Mouse (Mus musculus): ENCODE data around the gene Vac14. TPM values are rescaled to one million over a fixed set of nuclear protein-coding genes. Genes with fewer than 3 reads are reported as not detected.
A peak's percentile ranks its signal among the peaks of the same experiment; 100 is the strongest.

The Vac14 gene
- total RNA-seq (2021): 10 to 100 TPM; 35.6 to 36.5 TPM
- long read RNA-seq, transcript Vac14-201 (19 exons, 3,069 nt): major isoform, 19 of 88 reads
- long read RNA-seq, partial matches to known transcripts: 67 of 88 reads
- long read RNA-seq, other reads (novel, unspliced or antisense): 2 of 88 reads

DNA sequence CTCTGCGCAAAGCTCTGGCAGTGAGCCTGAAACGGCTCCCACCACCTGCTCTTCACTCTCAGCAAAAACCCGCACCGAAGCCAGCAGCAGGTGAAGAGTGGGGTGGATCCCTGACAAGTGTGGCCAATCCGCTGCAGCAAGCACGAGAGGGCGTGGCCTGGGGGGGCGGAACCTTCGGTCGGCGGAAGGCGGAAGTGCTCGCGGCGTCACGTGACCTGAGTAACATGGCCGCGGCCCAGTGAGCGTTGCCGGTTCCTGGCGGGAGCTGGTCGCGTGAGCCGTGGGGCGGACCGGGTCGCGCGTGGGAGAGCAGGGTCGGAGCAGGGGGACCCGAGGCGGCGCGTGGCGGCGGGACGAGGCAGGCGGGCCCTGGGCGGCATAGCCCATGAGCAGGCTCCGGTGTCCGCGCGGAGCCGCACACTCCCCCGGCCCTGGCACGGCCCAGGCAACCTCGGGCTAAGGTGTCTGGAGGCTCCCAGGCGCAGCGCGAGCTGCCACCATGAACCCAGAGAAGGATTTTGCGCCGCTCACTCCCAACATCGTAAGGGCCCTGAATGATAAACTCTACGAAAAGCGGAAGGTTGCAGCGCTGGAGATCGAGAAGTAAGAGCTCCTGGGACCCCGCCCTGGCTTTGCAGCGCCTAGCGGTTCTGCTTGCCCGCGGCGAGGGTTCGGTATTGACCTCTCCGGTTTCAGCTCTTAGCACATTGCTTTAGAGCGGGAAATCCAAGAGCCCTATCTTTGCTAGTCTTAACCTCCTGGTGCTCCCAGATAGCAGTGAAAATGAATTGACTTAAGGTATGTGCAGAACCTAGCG lies at the start of gene Vac14:
Gene Vac14 (plus strand): TSS at position 195 of the 817 bp plus-strand sequence.
- DNase-seq (ENCODE audit: low spot score in 2 of 2): peak; percentile 96 to 98

DNA sequence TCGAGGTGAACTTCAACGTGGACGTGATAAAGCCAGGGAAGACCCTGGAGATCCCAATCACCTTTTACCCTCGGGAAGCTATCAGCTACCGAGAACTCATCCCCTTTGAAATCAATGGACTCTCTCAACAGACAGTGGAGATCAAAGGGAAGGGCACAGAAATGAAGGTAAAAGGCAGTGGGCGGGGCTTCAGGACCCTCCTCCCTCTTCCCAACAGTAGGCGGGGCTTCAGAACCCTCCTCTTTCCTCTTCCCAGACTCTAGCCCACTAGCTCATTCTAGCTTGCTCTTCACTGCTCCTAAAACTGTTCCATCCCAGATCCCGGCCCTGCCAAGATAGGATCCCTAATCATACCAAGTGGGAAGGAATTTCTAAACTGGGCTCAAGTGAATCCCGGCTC lies 25.7 kb upstream of the Vac14 start:
- no peak for DNase-seq (ENCODE audit: low spot score in 2 of 2)

- no peak for DNase-seq (ENCODE audit: low spot score in 2 of 2)
Observed at GRCm38 (mm10) chr8:110594164-110594563, 24.2 kb upstream of the Vac14 start.

GRCm38 (mm10) chr8:110604556-110604955 lies 13.8 kb upstream of the Vac14 start:
- DNase-seq (ENCODE audit: low spot score in 2 of 2): peak; percentile 60 to 69

GRCm38 (mm10) chr8:110605401-110606015 lies 12.9 kb upstream of the Vac14 start:
- DNase-seq (ENCODE audit: low spot score in 2 of 2): no peak

GRCm38 (mm10) chr8:110615730-110616129 lies 2.7 kb upstream of the Vac14 start:
- no peak for DNase-seq (ENCODE audit: low spot score in 2 of 2)

- no peak for DNase-seq (ENCODE audit: low spot score in 2 of 2)
Observed at GRCm38 (mm10) chr8:110617801-110618358, 505 bp upstream of the Vac14 start.

GRCm38 (mm10) chr8:110619208-110619574 lies 806 bp downstream of the Vac14 start:
- DNase-seq (ENCODE audit: low spot score in 2 of 2): no peak

- no peak for DNase-seq (ENCODE audit: low spot score in 2 of 2)
Observed at GRCm38 (mm10) chr8:110619919-110620318, 1.5 kb downstream of the Vac14 start.

- DNase-seq (ENCODE audit: low spot score in 2 of 2): no peak
Observed at GRCm38 (mm10) chr8:110626431-110626830, 8.0 kb downstream of the Vac14 start.

- peak; percentile 72 to 77 for DNase-seq (ENCODE audit: low spot score in 2 of 2)
Observed at GRCm38 (mm10) chr8:110629245-110630063, 11.1 kb downstream of the Vac14 start.

DNA sequence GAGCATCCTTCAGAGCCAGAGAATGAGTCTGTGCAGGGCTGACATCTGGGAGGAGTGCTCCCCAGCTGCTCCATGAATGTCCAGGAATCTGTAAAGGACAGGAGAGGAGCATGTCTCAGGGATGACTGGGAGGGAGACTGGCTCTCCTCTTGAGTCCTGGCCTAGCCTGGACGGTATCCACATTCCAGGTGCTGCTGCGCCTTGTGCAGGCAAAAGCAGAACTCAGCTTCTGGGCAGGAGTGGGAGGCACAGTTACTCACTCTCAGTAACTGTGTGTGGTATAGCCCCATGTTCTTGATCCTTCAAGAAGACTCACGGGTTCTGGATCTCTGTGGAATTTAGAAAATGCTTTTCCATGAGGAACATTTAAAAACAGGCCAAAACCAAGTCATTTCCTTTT lies 11.7 kb downstream of the Vac14 start:
- DNase-seq (ENCODE audit: low spot score in 2 of 2): no peak

DNA sequence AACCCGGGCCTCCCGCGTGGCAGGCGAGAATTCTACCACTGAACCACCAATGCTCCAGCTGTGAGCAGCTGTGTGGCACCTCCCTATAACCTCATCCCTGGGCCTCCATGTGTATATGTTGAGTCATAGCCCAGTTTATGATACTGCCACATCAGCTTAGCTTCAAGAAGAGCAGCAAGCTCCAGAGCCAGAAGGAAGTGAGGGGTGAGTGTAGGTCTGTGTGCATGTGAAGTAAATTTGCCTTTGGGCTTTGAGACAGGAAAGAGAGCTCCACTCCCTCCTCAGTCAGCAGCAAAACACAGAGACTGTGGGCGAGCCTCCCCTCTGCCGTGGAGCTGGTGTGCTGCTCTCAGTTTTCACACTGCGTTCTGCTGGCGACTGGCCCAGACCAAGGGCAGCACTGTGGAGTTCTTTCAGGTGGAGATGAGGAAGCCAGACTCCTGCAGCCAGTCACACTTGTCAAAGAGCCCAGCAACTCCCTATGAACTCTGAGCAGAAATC lies 12.2 kb downstream of the Vac14 start:
- peak; percentile 60 to 74 for DNase-seq (ENCODE audit: low spot score in 2 of 2)

- DNase-seq (ENCODE audit: low spot score in 2 of 2): no peak
Observed at GRCm38 (mm10) chr8:110631201-110631600, 12.8 kb downstream of the Vac14 start.

DNA sequence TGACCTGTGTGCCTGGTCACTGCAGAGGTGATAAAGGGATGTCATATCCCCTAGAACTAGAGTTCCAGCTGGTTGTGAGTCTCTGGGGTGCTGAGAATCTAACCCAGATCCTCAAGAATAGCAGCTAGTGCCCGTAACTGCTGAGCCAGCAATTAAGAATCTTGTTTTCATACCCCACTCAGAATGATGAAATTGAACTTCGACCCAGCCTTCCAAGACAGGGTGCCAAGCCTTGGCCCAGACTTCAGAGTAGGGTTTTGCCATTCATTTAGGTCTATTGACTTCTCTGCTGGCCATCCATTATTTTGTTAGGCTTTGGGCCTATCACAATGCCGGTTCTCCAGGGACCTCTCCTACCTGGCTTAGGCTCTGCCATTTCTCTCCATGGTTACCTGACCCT lies 15.4 kb downstream of the Vac14 start:
- no peak for DNase-seq (ENCODE audit: low spot score in 2 of 2)

- DNase-seq (ENCODE audit: low spot score in 2 of 2): no peak
Observed at GRCm38 (mm10) chr8:110636182-110636581, 17.8 kb downstream of the Vac14 start.

GRCm38 (mm10) chr8:110642331-110642730 lies 23.9 kb downstream of the Vac14 start:
- no peak for DNase-seq (ENCODE audit: low spot score in 2 of 2)

DNA sequence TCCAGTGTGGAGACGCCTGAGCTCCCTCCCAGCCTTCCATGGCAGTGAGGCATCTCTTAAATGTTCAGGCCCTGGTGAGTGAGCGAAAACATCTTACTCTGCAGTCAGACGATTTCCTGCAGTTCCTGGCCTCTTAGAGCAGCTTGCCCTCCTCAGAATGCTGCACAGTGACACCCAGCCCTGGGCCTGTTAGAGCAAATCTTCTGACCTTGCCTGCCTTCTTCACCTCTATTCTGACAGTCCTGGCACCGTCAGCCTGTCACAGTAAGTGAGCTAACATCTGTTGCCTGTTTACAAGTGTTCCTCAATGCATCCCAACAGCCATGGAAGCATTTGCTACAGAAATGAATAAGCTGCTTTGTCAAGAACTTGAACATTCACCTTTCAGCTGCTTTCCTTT lies 24.8 kb downstream of the Vac14 start:
- DNase-seq (ENCODE audit: low spot score in 2 of 2): no peak

GRCm38 (mm10) chr8:110644422-110644821 lies 26.0 kb downstream of the Vac14 start:
- DNase-seq (ENCODE audit: low spot score in 2 of 2): no peak

- no peak for DNase-seq (ENCODE audit: low spot score in 2 of 2)
Observed at GRCm38 (mm10) chr8:110644901-110645300, 26.5 kb downstream of the Vac14 start.

DNA sequence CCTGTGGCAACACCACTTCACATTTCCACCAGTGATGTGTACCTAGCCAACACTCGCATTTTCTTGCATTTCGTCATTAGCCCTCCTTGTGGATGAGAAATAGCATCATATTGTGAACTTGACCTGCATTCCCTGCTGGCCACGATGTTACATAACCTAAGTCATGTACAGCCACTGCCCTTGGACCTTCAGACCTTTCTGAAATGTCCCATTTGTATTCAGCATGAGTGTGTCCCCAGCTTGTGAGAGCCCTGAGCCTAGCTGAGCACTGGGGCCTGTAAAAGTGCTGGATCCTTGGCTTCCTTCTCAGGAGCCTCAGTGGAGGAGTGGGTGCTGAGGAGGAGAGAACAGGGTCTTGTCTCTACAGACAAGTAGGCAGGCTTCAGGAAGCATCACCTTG lies 27.0 kb downstream of the Vac14 start:
- no peak for DNase-seq (ENCODE audit: low spot score in 2 of 2)

Measured in layer of hippocampus, postnatal 10 days (tissue).